Mouse (Mus musculus): ENCODE measurements around the gene Fkbp1a. TPM values are rescaled to one million over a fixed set of nuclear protein-coding genes. Genes with fewer than 3 reads are reported as not detected.

Fkbp1a gene
- polyA plus RNA-seq (2015; fragmentation: Nextera tagmentation; extraction: Ambion mirVana) = 640 and 684 TPM in 2 replicates

GRCm38 (mm10) chr2:151542323-151543062 is at the start of gene Fkbp1a:
Fkbp1a (plus strand) TSS chr2:151542483.
- no peaks in the 10 kb centered on the region for H3K27me3 ChIP-seq (ENCODE audit: control insufficient read depth, insufficient read depth, low read length)
- peak within 1 kb of the TSS; percentile 95 for H3K27ac ChIP-seq (ENCODE audit: low read length)
- no peaks in the 10 kb centered on the region for H3K9me3 ChIP-seq (replicated peaks; ENCODE audit: control insufficient read depth, low read length)
- peaks cover 19% of the 10 kb centered on the region for H3K36me3 ChIP-seq (ENCODE audit: control insufficient read depth, insufficient read depth)
- peak; percentile 96 for ATAC-seq (replicated peaks; ENCODE audit: extremely low read depth, insufficient read depth, low FRiP score)
- H3K9ac ChIP-seq (ENCODE audit: low read length) = peak within 1 kb of the TSS; percentile 94
- WGBS = under 1% methylated on average over 78 of the region's 93 CpGs
- H3K4me2 ChIP-seq (ENCODE audit: low read depth, low read length) = peak within 1 kb of the TSS; percentile 81
- peak within 1 kb of the TSS; percentile 87 for H3K4me3 ChIP-seq (ENCODE audit: low read length)
- H3K4me1 ChIP-seq (ENCODE audit: control insufficient read depth, insufficient read depth, low read length) = peaks cover 31% of the 10 kb centered on the region

DNA sequence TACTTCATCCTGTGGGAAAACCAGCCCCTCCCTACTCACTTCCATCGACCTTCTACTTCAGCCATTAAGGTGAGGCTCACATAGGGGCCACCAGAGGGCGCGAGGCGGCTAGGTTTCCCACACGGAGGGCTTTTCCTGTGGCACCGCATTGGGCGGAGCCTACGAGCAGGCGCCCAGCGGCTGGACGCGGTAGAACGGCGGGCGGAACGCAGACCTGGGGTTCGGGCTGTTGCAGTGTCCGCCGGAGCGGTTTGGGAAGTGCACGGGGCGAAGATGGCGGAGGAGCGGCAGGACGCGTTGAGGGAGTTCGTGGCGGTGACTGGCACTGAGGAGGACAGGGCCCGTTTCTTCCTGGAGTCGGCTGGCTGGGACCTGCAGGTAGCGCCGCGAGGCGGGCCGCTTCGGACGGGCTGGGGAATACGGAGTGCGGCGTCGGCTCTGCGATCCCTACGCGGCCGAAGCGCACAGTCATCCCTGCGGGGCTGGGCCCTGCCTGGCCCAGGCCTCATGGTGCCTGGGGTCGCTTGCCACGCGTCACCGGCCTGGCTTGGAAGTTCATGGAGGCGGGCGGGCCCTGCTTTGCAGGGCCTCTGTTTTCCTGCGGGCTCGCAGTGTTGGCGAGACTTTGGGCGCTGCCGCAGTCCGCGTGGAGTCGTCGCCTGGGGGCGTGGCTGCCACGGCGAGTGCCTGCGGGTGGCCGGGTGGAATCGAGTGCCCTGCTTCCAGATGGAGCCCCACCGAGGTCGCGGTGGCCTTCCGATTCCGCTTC is 48.1 kb upstream of the Fkbp1a start, which contains the start of gene Nsfl1c:
Nsfl1c (plus strand) TSS at position 148 of the 769 bp plus-strand sequence.
- H3K4me1 ChIP-seq (ENCODE audit: control insufficient read depth, insufficient read depth, low read length) = peaks cover 6% of the 10 kb centered on the region
- peaks cover 9% of the 10 kb centered on the region; the same call in 1 of the 2 replicates for H3K36me3 ChIP-seq (ENCODE audit: control insufficient read depth, insufficient read depth)
- WGBS = under 1% methylated on average over 73 of the region's 73 CpGs
- ATAC-seq (replicated peaks; ENCODE audit: extremely low read depth, insufficient read depth, low FRiP score) = peak; percentile 99
- peak within 1 kb of the TSS; percentile 6; the same call in 1 of the 2 replicates for H3K27ac ChIP-seq (ENCODE audit: low read length)
- no peaks in the 10 kb centered on the region for H3K9me3 ChIP-seq (replicated peaks; ENCODE audit: control insufficient read depth, low read length)
- H3K4me2 ChIP-seq (ENCODE audit: low read depth, low read length) = peak within 1 kb of the TSS; percentile 86
- H3K27me3 ChIP-seq (ENCODE audit: control insufficient read depth, insufficient read depth, low read length) = no peaks in the 10 kb centered on the region
- peak within 1 kb of the TSS; percentile 74 for H3K4me3 ChIP-seq (ENCODE audit: low read length)
- H3K9ac ChIP-seq (ENCODE audit: low read length) = peak within 1 kb of the TSS; percentile 84

DNA sequence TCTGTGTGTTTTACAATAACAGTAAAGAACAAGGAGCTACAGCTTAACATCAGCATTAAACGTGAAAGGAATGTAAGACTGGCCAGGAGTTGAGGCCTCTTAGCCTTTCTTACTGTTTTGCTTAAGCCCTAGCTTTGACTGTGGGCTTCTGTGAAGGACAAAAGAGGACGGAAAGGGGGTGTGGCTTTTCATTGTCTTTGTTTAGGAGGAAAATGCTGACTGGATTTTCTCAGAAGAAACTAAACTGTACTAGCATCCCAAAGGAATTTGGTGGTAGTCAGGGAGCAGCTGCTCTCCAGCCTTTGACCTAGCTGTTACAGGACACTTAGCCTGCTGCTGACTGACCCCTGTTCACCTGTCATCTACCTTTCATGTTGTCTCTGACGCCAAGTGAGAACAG is 43.9 kb upstream of the Fkbp1a start:
- Histone ChIP-seq H3K36me3 (ENCODE audit: control insufficient read depth, insufficient read depth) (peaks cover 30% of the 10 kb centered on the region), H3K27me3 (ENCODE audit: control insufficient read depth, insufficient read depth, low read length) (no peaks in the 10 kb centered on the region), H3K4me2 (ENCODE audit: low read depth, low read length) (no peak overlapping the region), H3K4me1 (ENCODE audit: control insufficient read depth, insufficient read depth, low read length) (peaks cover 6% of the 10 kb centered on the region), H3K4me3 (ENCODE audit: low read length) (no peak overlapping the region), H3K27ac (ENCODE audit: low read length) (no peak overlapping the region), H3K9ac (ENCODE audit: low read length) (no peak overlapping the region), H3K9me3 (replicated peaks; ENCODE audit: control insufficient read depth, low read length) (no peaks in the 10 kb centered on the region)
- no peak for ATAC-seq (replicated peaks; ENCODE audit: extremely low read depth, insufficient read depth, low FRiP score)
- 59% methylated on average over 3 of the region's 3 CpGs for WGBS

DNA sequence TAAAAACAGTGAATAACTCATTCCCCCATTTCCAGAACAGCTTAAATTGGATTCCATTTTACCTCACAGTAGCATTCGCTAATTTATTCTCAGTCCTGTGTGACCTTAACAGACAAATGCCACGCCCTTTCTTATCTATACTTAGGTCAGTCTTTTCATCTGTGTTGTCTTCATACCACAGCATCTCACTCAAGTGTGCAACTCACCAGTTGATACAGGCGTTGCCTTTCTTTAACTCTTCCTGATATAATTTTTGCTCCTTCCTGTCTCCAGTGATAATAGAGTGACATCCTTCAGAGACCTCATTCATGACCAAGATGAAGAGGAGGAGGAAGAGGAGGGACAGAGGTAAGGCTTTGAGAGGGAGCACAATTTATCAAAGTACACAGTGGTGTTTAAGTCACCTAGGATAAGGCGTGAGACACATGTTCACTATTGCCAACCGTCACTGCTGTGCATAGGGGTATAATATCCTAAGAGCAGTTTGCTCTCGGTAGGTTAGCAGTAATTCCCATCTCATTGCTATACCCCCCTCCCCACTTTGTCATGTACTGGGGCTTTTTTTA is 41.8 kb upstream of the Fkbp1a start:
- H3K36me3 ChIP-seq (ENCODE audit: control insufficient read depth, insufficient read depth) = peaks cover 40% of the 10 kb centered on the region

GRCm38 (mm10) chr2:151504226-151504625 is 38.1 kb upstream of the Fkbp1a start:
- no peak for ATAC-seq (replicated peaks; ENCODE audit: extremely low read depth, insufficient read depth, low FRiP score)
- WGBS = 90% methylated on average over 4 of the region's 4 CpGs
- Histone ChIP-seq H3K4me2 (ENCODE audit: low read depth, low read length) (no peak overlapping the region), H3K4me1 (ENCODE audit: control insufficient read depth, insufficient read depth, low read length) (no peaks in the 10 kb centered on the region), H3K4me3 (ENCODE audit: low read length) (no peak overlapping the region), H3K36me3 (ENCODE audit: control insufficient read depth, insufficient read depth) (peaks cover 58% of the 10 kb centered on the region), H3K9ac (ENCODE audit: low read length) (no peak overlapping the region), H3K27me3 (ENCODE audit: control insufficient read depth, insufficient read depth, low read length) (no peaks in the 10 kb centered on the region), H3K27ac (ENCODE audit: low read length) (no peak overlapping the region), H3K9me3 (replicated peaks; ENCODE audit: control insufficient read depth, low read length) (no peaks in the 10 kb centered on the region)

More for the DNA sequence above, 41.8 kb upstream of the Fkbp1a start:
- Histone ChIP-seq H3K9ac (ENCODE audit: low read length) (no peak overlapping the region), H3K4me3 (ENCODE audit: low read length) (no peak overlapping the region), H3K4me2 (ENCODE audit: low read depth, low read length) (no peak overlapping the region), H3K9me3 (replicated peaks; ENCODE audit: control insufficient read depth, low read length) (no peaks in the 10 kb centered on the region), H3K27me3 (ENCODE audit: control insufficient read depth, insufficient read depth, low read length) (no peaks in the 10 kb centered on the region), H3K27ac (ENCODE audit: low read length) (no peak overlapping the region), H3K4me1 (ENCODE audit: control insufficient read depth, insufficient read depth, low read length) (no peaks in the 10 kb centered on the region)
- ATAC-seq (replicated peaks; ENCODE audit: extremely low read depth, insufficient read depth, low FRiP score) = no peak
- WGBS = 80% methylated on average over 6 of the region's 6 CpGs

- H3K27me3 ChIP-seq (ENCODE audit: control insufficient read depth, insufficient read depth, low read length) = no peaks in the 10 kb centered on the region
- H3K27ac ChIP-seq (ENCODE audit: low read length) = no peak overlapping the region; the same call in 1 of the 2 replicates
- H3K4me1 ChIP-seq (ENCODE audit: control insufficient read depth, insufficient read depth, low read length) = peaks cover 12% of the 10 kb centered on the region
- H3K4me3 ChIP-seq (ENCODE audit: low read length) = no peak overlapping the region
- no peak overlapping the region for H3K4me2 ChIP-seq (ENCODE audit: low read depth, low read length)
- no peak overlapping the region for H3K9ac ChIP-seq (ENCODE audit: low read length)
- peaks cover 73% of the 10 kb centered on the region for H3K36me3 ChIP-seq (ENCODE audit: control insufficient read depth, insufficient read depth)
- H3K9me3 ChIP-seq (replicated peaks; ENCODE audit: control insufficient read depth, low read length) = no peaks in the 10 kb centered on the region
- peak; percentile 67 for ATAC-seq (replicated peaks; ENCODE audit: extremely low read depth, insufficient read depth, low FRiP score)
Observed at GRCm38 (mm10) chr2:151512199-151512598, 30.1 kb upstream of the Fkbp1a start.

- no peak overlapping the region for H3K9ac ChIP-seq (ENCODE audit: low read length)
- peaks cover 64% of the 10 kb centered on the region for H3K36me3 ChIP-seq (ENCODE audit: control insufficient read depth, insufficient read depth)
- H3K4me3 ChIP-seq (ENCODE audit: low read length) = no peak overlapping the region
- H3K4me1 ChIP-seq (ENCODE audit: control insufficient read depth, insufficient read depth, low read length) = peaks cover 12% of the 10 kb centered on the region
- H3K27ac ChIP-seq (ENCODE audit: low read length) = no peak overlapping the region
- no peaks in the 10 kb centered on the region for H3K9me3 ChIP-seq (replicated peaks; ENCODE audit: control insufficient read depth, low read length)
- 68% methylated on average over 3 of the region's 3 CpGs for WGBS
- no peaks in the 10 kb centered on the region for H3K27me3 ChIP-seq (ENCODE audit: control insufficient read depth, insufficient read depth, low read length)
- ATAC-seq (replicated peaks; ENCODE audit: extremely low read depth, insufficient read depth, low FRiP score) = no peak
- H3K4me2 ChIP-seq (ENCODE audit: low read depth, low read length) = no peak overlapping the region
Observed at GRCm38 (mm10) chr2:151513525-151514285, 28.6 kb upstream of the Fkbp1a start.

DNA sequence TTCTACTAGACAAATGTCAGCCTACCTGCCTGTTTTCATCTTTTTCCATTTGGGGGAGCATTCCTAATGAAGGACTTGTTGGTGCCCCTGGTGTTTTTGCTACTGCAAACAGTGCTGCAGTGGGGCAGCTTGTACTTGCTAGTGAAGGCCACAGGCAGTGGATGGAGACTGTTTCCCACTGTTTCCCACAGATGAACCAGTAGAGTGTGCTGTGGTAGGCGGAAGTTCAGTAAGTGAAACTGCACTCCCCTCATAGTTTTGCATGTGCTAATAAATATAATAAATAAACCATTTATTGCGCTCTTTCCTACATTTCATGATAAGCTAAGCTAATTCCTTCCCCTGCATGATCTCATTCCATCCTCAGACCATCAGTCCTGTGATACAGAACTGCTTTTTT is 23.3 kb upstream of the Fkbp1a start:
- Histone ChIP-seq H3K9ac (ENCODE audit: low read length) (no peak overlapping the region), H3K4me2 (ENCODE audit: low read depth, low read length) (no peak overlapping the region), H3K36me3 (ENCODE audit: control insufficient read depth, insufficient read depth) (peaks cover 31% of the 10 kb centered on the region), H3K27ac (ENCODE audit: low read length) (no peak overlapping the region), H3K4me1 (ENCODE audit: control insufficient read depth, insufficient read depth, low read length) (no peaks in the 10 kb centered on the region), H3K9me3 (replicated peaks; ENCODE audit: control insufficient read depth, low read length) (no peaks in the 10 kb centered on the region), H3K4me3 (ENCODE audit: low read length) (no peak overlapping the region), H3K27me3 (ENCODE audit: control insufficient read depth, insufficient read depth, low read length) (no peaks in the 10 kb centered on the region)
- WGBS = 81% methylated on average over 2 of the region's 2 CpGs
- ATAC-seq (replicated peaks; ENCODE audit: extremely low read depth, insufficient read depth, low FRiP score) = no peak
